Mouse (Mus musculus): ENCODE data around the gene Igf2bp3. TPM values are rescaled to one million over a fixed set of nuclear protein-coding genes. Genes with fewer than 3 reads are reported as not detected.
A peak's percentile ranks its signal among the peaks of the same experiment; 100 is the strongest.

Igf2bp3 gene
- polyA plus RNA-seq, 1 experiment: 0.06 TPM

GRCm38 (mm10) chr6:49149202-49149930 is 65.4 kb downstream of the Igf2bp3 start:
- H3K27ac ChIP-seq (ENCODE audit: insufficient read depth, low read depth, low read length): peak overlapping the region; percentile 97
- no peaks in the 10 kb centered on the region for H3K27me3 ChIP-seq (ENCODE audit: control insufficient read depth, insufficient read depth, low read length)
- no peak overlapping the region for H3K4me3 ChIP-seq (ENCODE audit: low read depth, low read length)
- no peak for TF ChIP-seq CTCF (IDR thresholded peaks at IDR 0.05; ENCODE audit: extremely low read depth, insufficient read length, insufficient replicate concordance, low read depth, low read length)
- no peak for TF ChIP-seq POLR2A (IDR thresholded peaks at IDR 0.05; ENCODE audit: low read depth, low read length)
- peaks cover 21% of the 10 kb centered on the region for H3K4me1 ChIP-seq (ENCODE audit: control insufficient read depth, insufficient read depth, insufficient read length, low read length)
- H3K36me3 ChIP-seq (ENCODE audit: control insufficient read depth, insufficient read depth, low read length): no peaks in the 10 kb centered on the region
- WGBS: 31% methylated on average over 5 of the region's 5 CpGs

DNA sequence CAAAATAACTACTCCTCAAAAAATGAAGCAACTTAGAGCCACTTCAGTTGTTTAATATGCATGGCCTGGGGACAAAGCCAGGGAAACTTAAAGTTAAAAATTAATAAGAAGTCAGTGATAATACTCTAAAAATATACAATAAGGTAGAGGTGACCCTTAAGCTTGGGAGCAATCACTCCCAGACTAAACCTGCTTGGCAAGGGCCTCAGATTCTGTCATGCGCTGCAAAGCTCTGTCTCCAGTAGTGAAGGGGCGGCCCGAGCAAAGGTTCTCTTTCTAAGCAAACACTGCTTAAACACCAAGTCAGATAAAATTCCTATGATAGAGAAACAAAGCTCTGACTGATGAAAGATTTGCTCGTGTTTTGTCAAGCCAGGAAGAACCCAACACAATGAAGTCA is 66.0 kb downstream of the Igf2bp3 start:
- H3K4me1 ChIP-seq (ENCODE audit: control insufficient read depth, insufficient read depth, insufficient read length, low read length): peaks cover 21% of the 10 kb centered on the region
- 32% methylated on average over 4 of the region's 4 CpGs for WGBS
- no peak for TF ChIP-seq POLR2A (IDR thresholded peaks at IDR 0.05; ENCODE audit: low read depth, low read length)
- TF ChIP-seq CTCF (IDR thresholded peaks at IDR 0.05; ENCODE audit: extremely low read depth, insufficient read length, insufficient replicate concordance, low read depth, low read length): no peak
- H3K4me3 ChIP-seq (ENCODE audit: low read depth, low read length): no peak overlapping the region
- H3K27me3 ChIP-seq (ENCODE audit: control insufficient read depth, insufficient read depth, low read length): no peaks in the 10 kb centered on the region
- H3K36me3 ChIP-seq (ENCODE audit: control insufficient read depth, insufficient read depth, low read length): no peaks in the 10 kb centered on the region
- H3K27ac ChIP-seq (ENCODE audit: insufficient read depth, low read depth, low read length): no peak overlapping the region; the same call in 1 of the 2 replicates

DNA sequence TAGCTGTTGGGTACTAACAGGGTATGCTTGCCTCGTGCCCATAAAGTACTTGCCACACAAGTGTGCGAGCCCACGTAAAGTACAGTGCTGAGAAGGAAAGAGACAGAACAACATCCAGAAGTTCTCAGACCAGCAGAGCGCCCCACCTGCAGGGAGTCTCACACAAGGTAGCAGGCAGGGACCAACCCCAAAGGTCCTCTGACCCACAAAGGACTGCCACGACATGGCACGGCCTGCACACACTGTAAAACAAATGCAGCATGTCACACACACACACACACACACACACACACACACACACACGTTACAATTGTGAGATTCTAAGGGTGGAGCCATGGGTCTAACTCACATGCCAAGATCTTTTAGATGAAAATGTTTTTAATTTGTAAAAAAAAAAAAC is 66.4 kb downstream of the Igf2bp3 start:
- no peaks in the 10 kb centered on the region for H3K36me3 ChIP-seq (ENCODE audit: control insufficient read depth, insufficient read depth, low read length)
- 21% methylated on average over 7 of the region's 7 CpGs for WGBS
- TF ChIP-seq POLR2A (IDR thresholded peaks at IDR 0.05; ENCODE audit: low read depth, low read length) (no peak), CTCF (IDR thresholded peaks at IDR 0.05; ENCODE audit: extremely low read depth, insufficient read length, insufficient replicate concordance, low read depth, low read length) (no peak)
- H3K27ac ChIP-seq (ENCODE audit: insufficient read depth, low read depth, low read length): peak overlapping the region; percentile 87
- peaks cover 21% of the 10 kb centered on the region for H3K4me1 ChIP-seq (ENCODE audit: control insufficient read depth, insufficient read depth, insufficient read length, low read length)
- H3K27me3 ChIP-seq (ENCODE audit: control insufficient read depth, insufficient read depth, low read length): no peaks in the 10 kb centered on the region
- no peak overlapping the region for H3K4me3 ChIP-seq (ENCODE audit: low read depth, low read length)

- 28% methylated on average over 2 of the region's 2 CpGs for WGBS
- Histone ChIP-seq H3K4me3 (ENCODE audit: low read depth, low read length) (no peak overlapping the region), H3K27me3 (ENCODE audit: control insufficient read depth, insufficient read depth, low read length) (no peaks in the 10 kb centered on the region), H3K4me1 (ENCODE audit: control insufficient read depth, insufficient read depth, insufficient read length, low read length) (peaks cover 19% of the 10 kb centered on the region), H3K36me3 (ENCODE audit: control insufficient read depth, insufficient read depth, low read length) (no peaks in the 10 kb centered on the region), H3K27ac (ENCODE audit: insufficient read depth, low read depth, low read length) (no peak overlapping the region)
- TF ChIP-seq CTCF (IDR thresholded peaks at IDR 0.05; ENCODE audit: extremely low read depth, insufficient read length, insufficient replicate concordance, low read depth, low read length): no peak
- no peak for TF ChIP-seq POLR2A (IDR thresholded peaks at IDR 0.05; ENCODE audit: low read depth, low read length)
Observed at GRCm38 (mm10) chr6:49146461-49146860, 68.3 kb downstream of the Igf2bp3 start.

DNA sequence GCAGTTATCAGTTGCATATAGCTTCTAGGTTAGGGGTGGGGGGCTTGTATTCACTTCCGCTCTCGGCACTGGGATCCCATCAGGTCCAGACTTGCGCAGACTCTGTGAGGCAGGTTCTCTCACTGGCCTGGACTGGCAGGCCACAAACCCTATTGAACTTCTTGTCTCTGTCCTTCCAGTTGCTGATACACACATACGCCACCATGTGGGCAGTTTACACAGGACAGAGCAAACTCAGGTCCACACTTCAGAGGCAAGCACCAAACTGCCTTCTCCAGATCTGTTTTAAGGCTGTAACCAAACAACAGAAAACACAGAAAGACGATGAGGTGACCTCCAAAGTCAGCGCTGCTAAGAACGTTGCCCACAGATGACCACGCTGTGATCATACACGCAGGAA is 72.3 kb downstream of the Igf2bp3 start:
- H3K27me3 ChIP-seq (ENCODE audit: control insufficient read depth, insufficient read depth, low read length): no peaks in the 10 kb centered on the region
- TF ChIP-seq CTCF (IDR thresholded peaks at IDR 0.05; ENCODE audit: extremely low read depth, insufficient read length, insufficient replicate concordance, low read depth, low read length) (peak; percentile 33; the same call in 1 of the 2 replicates), POLR2A (IDR thresholded peaks at IDR 0.05; ENCODE audit: low read depth, low read length) (no peak)
- no peak overlapping the region for H3K27ac ChIP-seq (ENCODE audit: insufficient read depth, low read depth, low read length)
- H3K4me1 ChIP-seq (ENCODE audit: control insufficient read depth, insufficient read depth, insufficient read length, low read length): peaks cover 8% of the 10 kb centered on the region; the same call in 1 of the 2 replicates
- no peak overlapping the region for H3K4me3 ChIP-seq (ENCODE audit: low read depth, low read length)
- WGBS: 83% methylated on average over 9 of the region's 9 CpGs
- no peaks in the 10 kb centered on the region for H3K36me3 ChIP-seq (ENCODE audit: control insufficient read depth, insufficient read depth, low read length)

DNA sequence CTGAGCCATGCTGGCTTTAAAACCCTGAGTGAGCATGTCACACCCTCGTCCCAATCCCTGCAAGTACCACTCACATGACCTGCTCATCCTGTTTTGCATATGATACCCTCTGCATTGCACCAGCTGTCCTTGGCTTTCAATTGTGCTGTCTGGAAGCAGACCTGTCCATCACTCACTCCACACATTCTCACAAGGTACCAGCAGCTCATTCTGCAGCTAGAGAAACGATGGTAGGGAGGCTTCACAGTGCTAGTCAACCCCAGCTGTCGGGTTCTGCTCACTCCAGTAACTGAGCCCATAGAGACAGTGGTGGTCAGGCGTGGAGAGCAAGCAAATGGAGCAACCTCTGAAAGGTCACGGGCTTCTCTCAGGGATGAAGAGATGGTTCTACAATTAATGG is 73.6 kb downstream of the Igf2bp3 start:
- Histone ChIP-seq H3K4me1 (ENCODE audit: control insufficient read depth, insufficient read depth, insufficient read length, low read length) (peaks cover 7% of the 10 kb centered on the region; the same call in 1 of the 2 replicates), H3K4me3 (ENCODE audit: low read depth, low read length) (no peak overlapping the region), H3K27ac (ENCODE audit: insufficient read depth, low read depth, low read length) (no peak overlapping the region), H3K27me3 (ENCODE audit: control insufficient read depth, insufficient read depth, low read length) (no peaks in the 10 kb centered on the region), H3K36me3 (ENCODE audit: control insufficient read depth, insufficient read depth, low read length) (no peaks in the 10 kb centered on the region)
- 83% methylated on average over 5 of the region's 5 CpGs for WGBS
- TF ChIP-seq POLR2A (IDR thresholded peaks at IDR 0.05; ENCODE audit: low read depth, low read length) (no peak), CTCF (IDR thresholded peaks at IDR 0.05; ENCODE audit: extremely low read depth, insufficient read length, insufficient replicate concordance, low read depth, low read length) (no peak)

DNA sequence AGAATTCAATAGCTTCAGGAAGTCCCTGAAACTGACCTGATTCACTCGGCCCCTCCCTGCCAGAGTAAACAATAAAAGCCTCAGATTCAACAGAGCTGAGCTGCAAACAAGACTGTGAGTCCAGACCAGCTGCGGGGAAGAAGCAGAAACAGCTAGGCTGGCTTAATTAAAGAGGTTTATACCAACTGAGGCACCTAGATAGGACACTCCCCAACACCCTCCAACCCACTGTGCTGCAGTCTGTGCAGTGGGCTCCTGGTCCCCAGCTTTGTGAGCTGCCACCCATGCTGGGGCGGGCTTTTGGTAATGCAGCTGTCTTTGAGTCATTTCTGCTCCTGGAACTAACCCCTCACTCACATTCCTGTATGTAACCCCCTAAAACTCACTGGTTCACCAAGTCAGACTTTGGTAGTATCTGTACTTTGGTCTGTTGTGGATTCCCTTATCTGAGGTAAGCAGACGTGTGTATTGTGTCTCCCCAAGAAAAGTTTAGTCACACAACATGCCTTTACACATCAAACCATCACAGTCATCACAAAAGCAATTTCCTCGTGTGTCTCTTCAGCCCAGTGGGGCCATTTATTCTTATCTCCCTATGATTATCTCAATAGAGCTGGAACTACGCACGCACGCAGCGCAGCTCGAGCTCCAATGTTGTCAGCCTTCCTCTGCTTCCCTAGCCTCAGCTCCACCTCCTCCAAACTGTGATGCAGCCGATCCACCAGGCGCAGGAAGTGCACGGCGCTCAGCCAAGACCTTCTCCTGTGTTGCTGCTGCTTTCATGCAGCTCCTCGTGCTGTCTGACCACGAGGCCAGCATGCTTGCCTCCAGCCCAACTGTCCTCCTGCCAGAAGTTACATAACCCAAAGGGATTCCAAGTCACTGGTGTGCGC is 76.4 kb downstream of the Igf2bp3 start:
- Histone ChIP-seq H3K36me3 (ENCODE audit: control insufficient read depth, insufficient read depth, low read length) (no peaks in the 10 kb centered on the region), H3K27me3 (ENCODE audit: control insufficient read depth, insufficient read depth, low read length) (no peaks in the 10 kb centered on the region), H3K4me1 (ENCODE audit: control insufficient read depth, insufficient read depth, insufficient read length, low read length) (peaks cover 8% of the 10 kb centered on the region; the same call in 1 of the 2 replicates), H3K4me3 (ENCODE audit: low read depth, low read length) (no peak overlapping the region), H3K27ac (ENCODE audit: insufficient read depth, low read depth, low read length) (no peak overlapping the region)
- no peak for TF ChIP-seq CTCF (IDR thresholded peaks at IDR 0.05; ENCODE audit: extremely low read depth, insufficient read length, insufficient replicate concordance, low read depth, low read length)
- TF ChIP-seq POLR2A (IDR thresholded peaks at IDR 0.05; ENCODE audit: low read depth, low read length): no peak
- 43% methylated on average over 17 of the region's 17 CpGs for WGBS
